Mouse (Mus musculus) limb, embryonic 14.5 days (tissue): ENCODE data around the gene Anks1. TPM values are rescaled to one million over a fixed set of nuclear protein-coding genes. Genes with fewer than 3 reads are reported as not detected.
A peak's percentile ranks its signal among the peaks of the same experiment; 100 is the strongest.

Experiments used
- ATAC-seq: fragments of 200-750 bp; cut with Nextera tagmentation; 2 replicates; pipeline ENCODE4 v1.8.0; 2017; ENCODE audit warnings: low read depth, moderate number of reproducible peaks, moderate TSS enrichment; ENCODE audit not compliant: low FRiP score
- DNase-seq: peaks from one replicate; pipeline ENCODE4 v3.0.0-alpha.2; 2015; ENCODE audit warnings: low spot score
- H3K27ac ChIP-seq: fragments of 300-500 bp; sonication (generic); replicated peaks from 2 replicates; pipeline ENCODE4 v1.5.1; 2014; ENCODE audit warnings: low read depth, mild to moderate bottlenecking, low read length, moderate library complexity, mixed read lengths
- H3K27me3 ChIP-seq: fragments of 300-500 bp; sonication (generic); 2 replicates; pipeline ENCODE4 v1.6.1; 2014; ENCODE audit warnings: low read length, mixed read lengths; ENCODE audit not compliant: control insufficient read depth, insufficient read depth
- H3K36me3 ChIP-seq: fragments of 300-500 bp; sonication (generic); 2 replicates; pipeline ENCODE4 v1.6.1; 2014; ENCODE audit warnings: mild to moderate bottlenecking, low read length, moderate library complexity, mixed read lengths; ENCODE audit not compliant: control insufficient read depth, insufficient read depth
- H3K4me1 ChIP-seq: fragments of 300-500 bp; sonication (generic); 2 replicates; pipeline ENCODE4 v1.6.1; 2014; ENCODE audit warnings: antibody characterized with exemption, low read length, mixed read lengths; ENCODE audit not compliant: control insufficient read depth, insufficient read depth
- H3K4me2 ChIP-seq: fragments of 300-500 bp; sonication (generic); replicated peaks from 2 replicates; pipeline ENCODE4 v1.6.1; 2014; ENCODE audit warnings: low read depth, mild to moderate bottlenecking, low read length, moderate library complexity; ENCODE audit not compliant: severe bottlenecking
- H3K4me3 ChIP-seq: fragments of 300-500 bp; sonication (generic); replicated peaks from 2 replicates; pipeline ENCODE4 v1.5.1; 2014; ENCODE audit warnings: low read length
- H3K9ac ChIP-seq: fragments of 300-500 bp; sonication (generic); 2 replicates; pipeline ENCODE4 v1.6.1; 2014; ENCODE audit warnings: mild to moderate bottlenecking, low read depth, low read length, moderate library complexity; ENCODE audit not compliant: severe bottlenecking
- H3K9me3 ChIP-seq: fragments of 300-500 bp; sonication (generic); 2 replicates; pipeline ENCODE4 v1.6.1; 2016; ENCODE audit warnings: low read length; ENCODE audit not compliant: control insufficient read depth
- POLR2A ChIP-seq: fragments of 200-500 bp; IDR thresholded peaks from 2 replicates; pipeline ENCODE4 v1.8.0; 2012; ENCODE audit warnings: inconsistent platforms, mild to moderate bottlenecking, moderate library complexity, borderline replicate concordance; ENCODE audit not compliant: insufficient read depth, insufficient read length; ENCODE audit errors: extremely low read depth
- WGBS: fragments of 180-500 bp; shearing (Covaris S2); extraction: QIAGEN DNeasy Blood & Tissue Kit; methylation state at CpG from one replicate; pipeline ENCODE4 v1.1.7; 2014; 5-methylcytosine and 5-hydroxymethylcytosine counted together
- polyA plus RNA-seq, 2 experiments: library from polyadenylated mRNA; depleted of rRNA in 1 of 2; stranded (reverse) in 1 of 2; unstranded in 1 of 2; fragments of >200 nt; fragmentation: Nextera tagmentation in 1 of 2; extraction: Ambion mirVana in 1 of 2; gene quantifications; 2 replicates each; pipeline versions ENCODE4 v1.2.1 to v1.2.3; 2012 to 2014

Anks1 gene
- polyA plus RNA-seq, 2 experiments = 14.6 to 40.6 TPM

DNA sequence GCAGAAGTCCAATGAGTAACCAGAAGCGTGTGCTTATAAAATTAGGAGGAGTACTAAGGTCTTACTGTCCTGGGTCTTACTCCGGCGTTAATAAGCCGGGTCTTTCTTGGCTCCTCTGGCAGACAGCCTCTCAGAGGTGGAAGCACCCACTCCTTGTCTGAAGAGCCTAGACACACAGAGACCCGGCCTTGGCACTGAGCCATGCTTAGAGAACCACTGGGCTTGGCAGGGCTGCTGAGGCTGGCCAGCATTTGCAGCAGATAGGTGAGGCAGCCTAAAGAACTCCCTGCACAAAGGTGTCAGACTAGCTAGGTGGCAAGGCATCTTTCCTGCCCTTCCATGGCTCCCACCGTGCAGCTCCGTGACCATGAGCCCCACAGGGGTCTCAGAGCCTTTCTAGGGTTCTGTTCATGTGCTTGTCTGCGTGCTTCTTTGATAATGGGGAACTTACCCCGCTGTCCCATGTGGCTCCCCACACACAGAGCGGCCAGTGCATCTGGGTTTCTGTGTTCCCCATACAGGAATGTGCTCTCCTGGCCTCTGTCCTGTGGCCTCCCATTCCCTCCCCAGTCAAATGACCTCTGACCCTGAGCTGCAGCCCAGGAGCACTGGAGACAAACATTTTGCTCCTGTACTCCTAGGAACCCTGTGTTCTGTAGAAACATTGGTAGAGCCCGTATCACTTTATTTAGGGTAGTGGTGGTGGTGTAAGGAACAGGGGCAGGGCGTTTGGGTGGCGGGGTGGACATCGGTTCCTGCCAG, 117.2 kb downstream of the Anks1 start:
- peaks cover 4% of the 10 kb centered on the region; the same call in 1 of the 2 replicates for H3K36me3 ChIP-seq
- DNase-seq = no peak
- WGBS = 62% methylated on average over 14 of the region's 14 CpGs
- no peak for TF ChIP-seq POLR2A
- peaks cover 59% of the 10 kb centered on the region for H3K4me1 ChIP-seq
- ATAC-seq = no peak
- peak overlapping the region; percentile 18; the same call in 1 of the 2 replicates for H3K9ac ChIP-seq
- H3K9me3 ChIP-seq = no peaks in the 10 kb centered on the region
- H3K4me2 ChIP-seq = no peak overlapping the region
- H3K4me3 ChIP-seq = no peak overlapping the region
- H3K27ac ChIP-seq = peak overlapping the region; percentile 68
- no peaks in the 10 kb centered on the region for H3K27me3 ChIP-seq

DNA sequence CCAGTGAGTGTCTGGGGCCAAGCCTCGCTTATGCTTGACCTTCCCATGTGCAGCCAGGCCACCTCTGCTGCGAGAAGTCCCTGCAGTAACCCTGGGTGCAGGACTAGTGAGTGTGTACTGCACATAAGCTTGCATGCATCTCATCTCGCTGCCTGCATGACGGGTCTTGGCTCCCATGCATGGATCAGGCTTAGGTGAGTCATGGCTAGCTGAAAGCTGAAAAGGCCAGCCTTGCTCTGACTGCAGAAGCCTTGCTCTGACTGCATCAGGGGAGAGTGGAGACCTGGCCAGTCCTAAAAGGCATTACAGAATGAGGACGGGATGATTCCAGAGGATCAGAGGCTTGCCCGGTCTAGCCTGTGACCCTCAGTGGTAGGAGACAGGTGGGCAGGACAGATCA, 118.1 kb downstream of the Anks1 start:
- H3K27ac ChIP-seq = 0 out of 2 replicates have a peak overlapping the region, but pooled peaks have one; percentile 13
- DNase-seq = no peak
- no peaks in the 10 kb centered on the region for H3K9me3 ChIP-seq
- no peak for ATAC-seq
- no peak overlapping the region for H3K4me2 ChIP-seq
- peaks cover 50% of the 10 kb centered on the region for H3K4me1 ChIP-seq
- H3K36me3 ChIP-seq = peaks cover 4% of the 10 kb centered on the region; the same call in 1 of the 2 replicates
- 0 out of 2 replicates have a peak overlapping the region, but pooled peaks have one; percentile 18 for H3K9ac ChIP-seq
- no peak for TF ChIP-seq POLR2A
- H3K27me3 ChIP-seq = no peaks in the 10 kb centered on the region
- 97% methylated on average over 6 of the region's 6 CpGs for WGBS
- H3K4me3 ChIP-seq = no peak overlapping the region

DNA sequence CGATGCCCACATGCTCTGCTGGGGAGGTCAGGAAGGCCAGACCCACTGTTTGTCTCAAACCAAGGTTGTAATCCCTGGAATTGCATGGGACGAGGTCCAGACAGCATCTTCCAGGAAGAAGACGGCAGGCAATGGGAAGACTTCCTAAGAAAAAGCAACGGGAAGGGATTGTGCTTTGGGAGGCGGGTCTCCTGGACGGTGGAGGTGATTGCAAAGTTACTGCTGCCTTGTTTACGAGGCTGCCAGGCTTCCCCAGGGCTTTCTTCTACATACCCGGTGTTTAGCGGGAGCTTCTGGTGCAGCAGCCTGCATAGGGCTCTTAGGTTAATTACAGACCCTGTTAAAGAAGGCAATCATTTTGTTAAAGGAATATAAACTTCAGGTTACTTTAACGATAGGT, 119.1 kb downstream of the Anks1 start:
- WGBS = 21% methylated on average over 10 of the region's 10 CpGs
- no peak for ATAC-seq
- H3K4me3 ChIP-seq = no peak overlapping the region
- no peaks in the 10 kb centered on the region for H3K9me3 ChIP-seq
- TF ChIP-seq POLR2A = no peak
- DNase-seq = no peak
- H3K9ac ChIP-seq = no peak overlapping the region
- peaks cover 41% of the 10 kb centered on the region for H3K4me1 ChIP-seq
- H3K36me3 ChIP-seq = peaks cover 6% of the 10 kb centered on the region; the same call in 1 of the 2 replicates
- H3K27ac ChIP-seq = no peak overlapping the region
- H3K4me2 ChIP-seq = no peak overlapping the region
- H3K27me3 ChIP-seq = no peaks in the 10 kb centered on the region

DNA sequence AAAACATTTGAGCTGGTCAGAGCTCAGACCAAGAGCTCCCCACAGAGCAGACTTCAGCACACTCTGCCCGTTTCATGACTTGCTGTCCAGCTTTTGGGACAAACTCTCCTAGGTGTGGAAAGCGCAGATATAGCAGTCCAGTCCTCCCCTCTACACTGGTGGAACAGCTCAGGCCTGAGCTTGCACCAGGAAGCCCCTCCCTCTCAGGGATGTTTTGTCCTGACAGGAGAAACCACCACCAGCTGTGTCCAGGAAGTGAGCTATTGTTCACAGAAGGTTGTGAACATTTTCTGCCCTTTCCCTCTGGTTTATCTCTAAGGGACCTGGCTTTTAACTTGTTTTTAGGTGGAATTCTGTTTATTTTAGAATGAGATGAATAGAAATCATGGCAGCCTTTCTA, 120.2 kb downstream of the Anks1 start:
- Histone ChIP-seq H3K4me3 (no peak overlapping the region), H3K4me1 (peaks cover 35% of the 10 kb centered on the region), H3K4me2 (no peak overlapping the region), H3K9ac (no peak overlapping the region), H3K27me3 (no peaks in the 10 kb centered on the region), H3K27ac (0 out of 2 replicates have a peak overlapping the region, but pooled peaks have one; percentile 9), H3K36me3 (peaks cover 6% of the 10 kb centered on the region; the same call in 1 of the 2 replicates), H3K9me3 (no peaks in the 10 kb centered on the region)
- 35% methylated on average over 2 of the region's 2 CpGs for WGBS
- ATAC-seq (no peak), DNase-seq (no peak)
- TF ChIP-seq POLR2A = no peak

DNA sequence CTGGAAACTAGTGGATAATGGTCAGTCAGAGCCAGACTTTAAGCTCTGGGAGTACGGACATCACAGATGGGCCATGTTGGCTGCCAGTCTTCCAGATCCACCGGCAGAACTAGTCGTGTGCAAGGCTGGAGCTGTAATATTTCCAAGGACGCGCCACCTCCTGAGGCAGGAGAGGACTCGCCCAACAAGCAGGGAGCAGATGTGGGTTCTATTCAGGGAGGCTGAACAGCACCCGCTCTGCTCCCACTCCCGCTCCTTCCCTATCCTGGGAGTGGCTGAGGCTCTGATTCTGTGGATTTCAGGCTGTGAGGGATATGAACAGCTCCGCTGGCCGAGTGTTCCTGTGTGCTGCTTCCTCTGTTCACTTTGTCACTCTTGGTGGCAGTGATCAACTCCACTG, 121.3 kb downstream of the Anks1 start:
- Histone ChIP-seq H3K4me1 (peaks cover 28% of the 10 kb centered on the region), H3K27ac (no peak overlapping the region)
- no peak for TF ChIP-seq POLR2A

More for the DNA sequence above, 121.3 kb downstream of the Anks1 start:
- DNase-seq (no peak), ATAC-seq (no peak)
- Histone ChIP-seq H3K9me3 (no peaks in the 10 kb centered on the region), H3K9ac (no peak overlapping the region), H3K36me3 (peaks cover 8% of the 10 kb centered on the region; the same call in 1 of the 2 replicates), H3K27me3 (no peaks in the 10 kb centered on the region), H3K4me2 (no peak overlapping the region), H3K4me3 (no peak overlapping the region)
- 80% methylated on average over 10 of the region's 10 CpGs for WGBS
